Mouse (Mus musculus): ENCODE data around the gene Bmp7.

Gene Bmp7

DNA sequence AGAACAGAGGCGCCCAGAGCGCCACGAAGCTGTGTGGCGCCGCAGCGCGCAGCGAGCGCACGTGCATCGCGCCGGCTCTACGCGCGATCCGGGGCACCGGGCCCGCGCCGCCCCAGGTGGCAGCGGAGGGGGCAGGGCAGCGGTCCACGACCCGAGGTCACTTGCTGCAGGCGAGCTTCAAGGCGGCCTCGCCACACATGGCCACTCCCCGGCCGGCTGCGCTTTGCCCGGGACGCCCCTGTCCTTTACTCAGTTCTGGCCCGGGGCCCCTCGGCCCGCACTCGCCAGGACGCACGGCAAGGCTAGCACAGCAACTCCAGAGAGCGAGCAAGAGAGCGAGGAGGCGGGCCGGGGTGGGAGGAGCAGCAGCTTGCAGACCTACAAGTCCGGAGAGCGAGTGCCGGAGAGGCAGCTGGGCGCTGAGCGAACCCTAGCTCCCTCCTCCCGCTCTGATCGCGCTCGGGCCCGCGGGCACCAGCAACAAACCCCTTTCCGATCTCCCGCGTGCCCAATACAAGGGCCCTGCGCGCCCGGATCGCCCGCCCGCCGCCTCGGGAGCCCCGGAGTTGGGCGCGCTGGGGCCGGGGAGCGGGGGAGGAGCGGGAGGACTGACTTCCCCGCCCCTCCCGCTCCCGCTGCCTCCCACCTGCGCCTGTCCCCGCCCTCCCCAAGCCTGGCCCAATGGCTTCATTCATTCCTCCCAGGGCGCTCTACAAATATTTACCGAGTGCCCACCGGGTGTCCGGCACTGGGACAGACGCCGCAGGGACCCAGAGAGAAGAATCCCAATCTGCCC, at the start of gene Bmp7:
Bmp7 (minus strand) TSS at position 319 of the 796 bp plus-strand sequence.
- peak; percentile 43 for DNase-seq (ENCODE audit: low spot score)

- no peak for DNase-seq (ENCODE audit: low spot score)
Measured at GRCm38 (mm10) chr2:172982776-172983561, 42.8 kb upstream of the Bmp7 start.

DNA sequence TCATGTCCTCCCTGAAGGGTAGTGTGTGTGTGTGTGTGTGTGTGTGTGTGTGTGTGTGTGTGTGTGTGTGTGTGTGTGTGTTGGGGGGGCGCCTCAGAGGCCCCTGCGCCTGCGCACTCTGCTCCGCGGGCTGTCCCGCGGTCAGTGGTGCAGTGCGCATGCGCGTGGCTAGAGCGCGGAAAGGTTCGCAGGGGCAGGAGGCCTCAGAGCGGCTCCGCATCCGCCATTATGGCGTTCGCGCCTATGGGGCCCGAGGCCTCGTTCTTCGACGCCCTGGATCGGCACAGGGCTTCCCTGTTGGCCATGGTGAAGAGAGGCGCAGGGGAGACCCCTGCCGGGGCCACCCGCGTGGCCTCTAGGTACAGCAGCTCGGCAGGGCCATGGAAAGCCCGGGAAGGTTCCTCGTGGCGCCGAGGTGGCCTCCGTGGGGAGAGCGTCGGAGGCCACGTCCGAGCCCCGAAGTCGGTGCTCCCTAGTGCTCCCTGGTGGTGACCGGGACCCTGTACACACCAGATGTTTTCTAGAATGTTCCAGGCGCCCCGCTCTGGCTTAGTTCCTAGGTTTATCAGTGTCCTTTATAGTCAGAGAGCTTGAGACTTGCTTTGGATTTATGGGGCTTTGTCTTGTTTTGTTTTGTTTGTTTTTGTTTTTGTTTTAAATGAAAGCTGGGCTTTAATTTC, 39.7 kb upstream of the Bmp7 start:
- DNase-seq (ENCODE audit: low spot score): no peak

DNA sequence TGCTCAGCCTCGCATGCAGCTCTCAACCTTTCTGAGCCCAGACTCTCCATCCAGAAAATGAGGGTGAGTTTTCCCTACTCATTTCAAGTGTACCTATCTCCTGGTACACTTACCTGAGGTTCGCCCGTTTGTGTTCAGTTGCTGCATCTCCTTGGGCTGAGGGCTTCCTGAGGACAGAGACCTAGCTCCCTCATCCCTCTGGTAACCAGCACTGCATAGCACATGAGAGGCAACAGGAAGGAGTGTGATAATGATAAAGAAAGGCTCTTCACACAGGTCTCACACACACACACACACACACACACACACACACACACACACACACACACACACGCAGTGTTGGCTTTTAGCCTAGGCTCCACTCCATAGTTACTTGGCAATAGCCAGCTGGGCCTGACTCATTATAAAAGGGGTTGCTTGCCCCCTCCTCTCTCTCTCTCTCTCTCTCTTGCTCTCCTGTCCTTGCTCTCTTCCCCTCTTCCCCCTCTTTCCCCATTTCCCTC, 38.1 kb upstream of the Bmp7 start:
- no peak for DNase-seq (ENCODE audit: low spot score)

DNA sequence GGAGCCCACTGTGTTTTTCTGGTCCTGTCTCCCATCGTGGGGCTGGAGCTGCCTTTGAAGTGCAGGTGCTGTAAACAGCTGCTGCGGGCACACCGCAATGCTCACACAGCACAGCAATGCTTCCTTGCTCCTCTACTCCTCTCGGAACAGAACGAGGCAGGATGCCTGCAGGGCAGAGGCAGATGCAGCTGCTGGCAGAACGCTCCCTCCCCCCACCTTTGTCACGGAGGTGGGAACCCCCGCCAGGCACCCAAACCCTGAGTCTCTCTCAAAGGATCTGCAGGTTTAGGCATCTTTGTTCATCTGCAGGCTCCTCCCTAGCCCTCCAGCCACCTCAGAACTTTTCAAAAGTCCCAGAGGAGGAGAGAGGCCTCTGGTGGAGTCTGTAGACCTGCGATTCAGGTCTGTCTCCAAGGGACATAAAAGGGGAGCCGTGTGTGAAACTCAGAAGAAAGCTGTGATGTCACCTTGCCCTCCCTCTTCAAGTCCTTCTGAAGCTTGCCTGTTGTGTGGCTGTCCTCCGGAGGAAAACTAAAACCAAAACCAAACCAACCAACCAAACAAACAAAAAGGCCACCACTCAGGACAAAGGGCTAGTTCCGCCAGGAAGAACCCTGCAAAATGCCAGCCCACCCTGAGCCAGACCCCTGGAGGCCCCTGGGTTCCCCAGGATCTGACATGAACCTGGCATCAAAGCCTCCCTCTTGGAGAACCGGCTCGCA, 37.4 kb upstream of the Bmp7 start, which contains the start of gene Spo11:
Spo11 (plus strand) TSS at position 292 of the 722 bp plus-strand sequence.
- DNase-seq (ENCODE audit: low spot score): no peak

DNA sequence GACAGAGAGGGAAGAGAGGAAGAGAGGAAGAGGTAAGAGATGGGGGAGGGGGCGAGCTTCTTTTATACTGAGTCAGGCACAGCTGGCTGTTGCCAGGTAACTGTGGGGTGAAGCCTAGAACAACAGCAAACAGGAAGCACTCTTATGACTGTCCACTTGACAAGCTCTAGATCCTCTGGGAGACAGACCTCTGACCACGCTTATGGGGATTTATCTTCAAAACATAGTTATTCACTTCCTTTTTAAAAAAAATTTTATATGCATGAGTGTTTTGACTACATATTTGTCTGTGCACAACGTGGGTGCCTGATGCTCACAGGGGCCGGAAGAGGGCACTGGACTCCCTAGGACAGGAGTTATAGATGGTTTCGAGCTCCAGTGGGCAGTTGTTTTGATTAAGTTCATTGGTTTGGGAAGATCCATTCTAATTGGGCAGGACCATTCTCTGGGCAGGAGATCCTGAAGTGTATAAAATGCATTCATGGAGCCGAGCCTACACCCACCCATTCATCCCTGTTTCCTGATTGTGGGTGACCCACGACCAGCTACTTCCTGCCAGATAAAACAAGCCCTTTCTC, 36.6 kb upstream of the Bmp7 start:
- DNase-seq (ENCODE audit: low spot score): no peak

DNA sequence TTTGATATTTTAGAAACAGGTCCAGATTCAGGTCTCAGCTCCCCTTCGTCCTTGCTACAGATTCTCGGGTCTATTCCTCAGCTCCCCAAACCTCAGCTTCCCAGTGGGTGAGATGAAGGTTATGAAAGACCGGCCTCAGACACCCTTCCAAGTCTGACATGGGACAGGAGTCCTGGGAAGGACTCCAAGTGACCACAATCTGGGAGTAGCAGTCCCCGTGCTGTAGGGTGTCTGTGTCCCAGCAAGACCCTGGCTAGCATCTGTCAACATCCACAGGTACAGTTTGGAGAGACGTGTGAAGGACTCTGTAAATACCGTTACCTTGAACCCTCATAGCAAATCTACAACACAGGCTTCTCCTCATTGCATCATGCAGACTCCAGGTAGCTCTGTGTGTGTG, 35.0 kb upstream of the Bmp7 start:
- DNase-seq (ENCODE audit: low spot score): no peak

DNA sequence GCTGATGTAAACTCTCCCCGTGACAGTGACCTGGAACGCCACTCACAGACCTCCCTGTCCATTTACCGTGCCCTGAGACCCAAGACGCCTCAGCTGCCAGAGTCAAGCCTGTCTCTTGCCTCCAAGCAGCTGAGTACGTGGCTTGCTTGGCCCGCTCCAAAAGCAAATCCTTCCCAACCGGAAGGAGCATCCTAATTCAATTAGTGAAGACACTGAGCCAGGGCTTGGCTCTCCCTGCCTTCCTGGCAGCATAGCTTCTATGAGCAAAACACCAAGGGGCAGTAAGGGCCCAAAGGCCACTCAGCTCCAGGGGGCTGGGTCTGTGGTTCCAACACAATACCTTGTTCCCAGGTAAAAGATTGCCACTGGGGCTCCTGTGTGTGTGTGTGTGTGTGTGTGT, 34.6 kb upstream of the Bmp7 start:
- DNase-seq (ENCODE audit: low spot score): no peak

DNA sequence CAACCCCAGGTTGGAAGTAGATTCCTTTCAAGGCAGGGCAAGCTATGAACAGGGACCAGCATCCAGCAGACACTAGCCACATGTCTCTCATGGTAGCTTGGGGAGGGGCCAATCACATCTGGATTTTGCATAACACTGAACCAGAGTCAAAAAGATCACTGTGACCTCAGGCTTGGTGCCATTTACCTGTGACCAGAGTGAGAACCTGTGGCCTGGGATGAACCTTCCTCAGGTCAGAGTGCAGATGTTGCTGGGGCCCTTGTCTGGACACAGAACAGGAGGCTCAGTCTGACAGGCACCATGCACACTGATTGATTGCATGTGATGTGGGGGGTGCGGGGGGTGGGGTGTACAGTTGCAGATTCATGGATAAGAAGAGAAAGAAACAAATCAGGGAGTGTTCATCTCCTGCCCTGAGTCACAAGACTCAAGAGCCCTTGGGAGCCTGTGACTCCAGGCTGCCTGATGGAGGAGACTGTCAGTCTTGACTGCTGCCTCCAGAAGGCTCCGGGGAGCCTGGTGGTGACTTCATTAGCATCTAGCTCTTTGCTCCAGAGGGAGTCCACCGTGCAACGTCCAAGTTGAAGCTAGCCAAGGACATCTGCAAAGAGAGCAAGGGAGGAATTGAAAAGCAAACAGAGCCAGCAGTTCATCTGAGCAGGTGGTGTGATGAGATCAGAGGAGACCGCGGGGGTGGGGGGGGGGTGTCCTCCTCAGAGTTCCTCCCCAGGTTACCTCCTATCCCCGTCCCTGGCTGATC, 33.9 kb upstream of the Bmp7 start:
- DNase-seq (ENCODE audit: low spot score): no peak

GRCm38 (mm10) chr2:172971865-172972264, 31.7 kb upstream of the Bmp7 start:
- DNase-seq (ENCODE audit: low spot score): no peak

GRCm38 (mm10) chr2:172966480-172966879, 26.4 kb upstream of the Bmp7 start:
- no peak for DNase-seq (ENCODE audit: low spot score)

DNA sequence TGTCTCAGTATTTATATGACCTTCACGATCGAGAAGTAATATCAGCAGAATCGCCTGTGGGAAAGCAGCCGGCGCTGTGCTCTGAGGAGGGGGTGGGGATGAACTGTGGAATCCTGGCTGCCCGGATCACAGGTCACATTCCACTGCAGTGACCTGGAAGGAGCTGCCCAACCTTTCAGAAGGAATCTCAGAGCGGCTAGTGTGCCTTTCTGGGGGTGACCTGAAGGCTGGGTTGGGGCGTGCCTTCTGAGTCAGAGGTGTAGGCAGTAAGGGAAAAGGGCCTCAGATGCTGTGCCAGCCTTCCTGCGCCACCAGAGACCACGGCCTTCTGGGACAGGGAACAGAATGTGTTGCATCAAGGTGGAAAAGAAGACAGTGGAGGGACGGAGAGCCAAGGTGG, 25.1 kb upstream of the Bmp7 start:
- no peak for DNase-seq (ENCODE audit: low spot score)

- no peak for DNase-seq (ENCODE audit: low spot score)
Measured at GRCm38 (mm10) chr2:172961211-172961610, 21.1 kb upstream of the Bmp7 start.

DNA sequence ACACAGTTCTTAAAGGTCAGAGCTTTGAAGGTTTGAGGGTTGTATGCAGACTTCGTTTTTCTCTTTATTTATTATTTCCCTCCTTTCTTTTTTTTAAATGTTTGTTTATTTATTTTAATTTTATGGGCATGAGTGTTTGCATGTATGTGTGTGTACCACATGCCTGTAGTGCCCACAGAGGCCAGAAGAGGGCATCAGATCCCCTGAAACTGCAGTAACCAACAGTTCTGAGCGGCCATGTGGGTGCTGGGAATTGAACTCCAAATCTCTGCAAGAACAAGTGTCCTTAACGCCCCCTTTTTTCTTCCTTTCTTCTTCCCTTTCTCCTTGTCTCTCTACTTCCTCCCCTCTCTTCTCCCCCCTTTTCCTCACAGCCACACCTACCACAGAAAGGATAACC, 20.2 kb upstream of the Bmp7 start:
- DNase-seq (ENCODE audit: low spot score): no peak

DNA sequence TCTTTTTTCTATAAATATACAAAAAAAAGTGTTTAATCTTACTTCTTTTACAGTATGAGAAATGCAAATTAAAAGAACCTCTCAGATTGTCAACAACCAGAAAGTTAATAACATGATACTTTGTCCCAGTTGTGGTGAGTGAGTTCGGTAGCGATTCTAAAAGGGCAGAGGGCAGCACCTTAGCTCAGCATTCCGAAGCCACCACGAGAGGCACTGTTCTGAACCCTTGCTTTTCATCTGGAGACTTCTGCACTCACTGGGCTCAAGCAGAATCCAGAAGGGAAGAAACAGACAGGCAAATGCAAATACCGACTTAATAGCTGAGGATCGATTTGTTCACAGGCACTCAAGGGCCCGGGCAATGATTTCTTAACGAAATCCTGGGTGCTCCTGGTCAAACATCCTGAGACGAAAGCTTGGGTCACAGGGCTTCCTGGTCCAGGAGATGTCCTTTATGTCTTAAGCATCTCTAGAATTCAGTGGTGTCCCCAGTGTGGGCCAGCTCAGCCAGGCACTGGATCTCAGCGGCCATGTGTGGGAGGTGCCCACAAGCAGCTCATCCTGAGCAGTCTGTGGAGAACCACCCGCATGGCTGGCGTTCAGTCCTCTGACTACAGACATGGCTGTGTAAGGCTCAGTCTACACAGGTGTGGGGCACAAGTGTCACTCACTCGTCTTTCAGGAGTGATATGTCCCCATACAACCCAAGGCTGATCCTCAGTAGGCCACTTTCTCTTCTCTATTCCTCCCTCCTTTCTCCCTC, 19.1 kb upstream of the Bmp7 start:
- DNase-seq (ENCODE audit: low spot score): no peak

DNA sequence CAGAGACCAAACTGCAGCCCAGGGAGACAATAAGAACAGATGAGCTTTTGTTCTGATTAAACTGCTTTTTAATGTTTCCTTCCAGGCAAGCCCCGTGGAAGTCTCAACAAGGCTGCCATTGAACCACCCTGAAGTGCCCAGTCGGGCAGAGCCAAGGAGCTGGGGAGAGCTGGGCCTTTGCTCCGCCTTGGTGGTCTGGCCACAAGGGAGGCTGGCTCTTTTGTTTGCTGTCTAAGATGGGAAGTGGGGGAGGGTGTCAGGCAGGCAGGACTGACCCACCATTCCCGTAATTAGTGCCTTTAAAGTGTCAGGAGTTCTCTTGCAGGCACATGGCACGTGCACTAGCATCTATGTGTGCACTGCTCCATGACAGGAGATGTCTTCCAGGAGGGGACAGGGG, 18.5 kb upstream of the Bmp7 start:
- no peak for DNase-seq (ENCODE audit: low spot score)

DNA sequence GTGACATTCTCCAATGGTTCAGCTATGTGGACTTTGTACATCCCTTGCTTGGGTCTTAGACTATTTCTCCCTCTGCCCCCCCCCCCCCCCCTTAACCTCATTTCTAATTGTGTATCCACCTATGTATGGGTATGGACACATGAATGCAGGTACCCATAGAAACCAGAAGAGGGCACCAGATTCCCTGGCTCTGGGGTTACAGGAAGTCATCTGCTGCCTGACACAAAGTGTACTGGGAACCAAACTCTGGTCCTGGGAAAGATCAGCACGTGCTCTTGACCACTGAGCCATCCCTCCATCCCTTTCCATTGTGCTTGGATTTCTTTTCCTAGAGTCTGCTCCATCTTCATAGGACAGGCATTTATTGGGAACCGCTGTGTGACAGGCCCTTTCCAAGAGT, 11.9 kb upstream of the Bmp7 start:
- no peak for DNase-seq (ENCODE audit: low spot score)

- DNase-seq (ENCODE audit: low spot score): no peak
Measured at GRCm38 (mm10) chr2:172950722-172951121, 10.6 kb upstream of the Bmp7 start.

DNA sequence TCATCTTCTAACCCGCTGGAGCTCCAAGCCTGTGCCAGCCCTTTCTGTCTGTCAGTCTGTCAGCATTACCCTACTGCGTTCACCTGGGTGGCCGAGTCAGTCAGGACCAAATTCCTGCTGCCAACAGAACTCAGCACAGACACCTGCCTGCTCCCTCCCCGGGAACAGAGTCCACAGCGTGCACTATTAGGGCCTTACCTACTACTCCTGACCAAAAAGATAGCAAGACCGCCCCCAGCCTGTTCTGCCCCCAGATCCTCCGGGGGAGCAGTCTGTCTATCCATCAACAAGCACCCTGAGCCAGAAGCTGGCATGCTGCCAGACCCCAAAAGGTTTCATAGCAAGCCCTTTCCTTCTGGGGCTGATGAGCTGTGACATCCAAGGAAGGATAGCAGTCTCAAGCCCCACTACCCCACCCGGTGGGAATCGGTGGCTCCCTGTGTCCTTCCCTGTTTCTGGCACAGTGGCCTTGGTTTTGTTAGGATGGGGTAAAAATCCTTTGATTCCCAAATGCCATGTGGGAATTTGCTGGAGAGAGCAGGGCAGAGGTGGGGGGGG, 10.1 kb upstream of the Bmp7 start:
- DNase-seq (ENCODE audit: low spot score): no peak

- DNase-seq (ENCODE audit: low spot score): no peak
Measured at GRCm38 (mm10) chr2:172949051-172949450, 8.9 kb upstream of the Bmp7 start.
